ENCODE assay signal across 24 mouse cellular contexts in genomic region chr17:14387261-14387660, GRCm38 (mm10).
DNase-seq lines count a peak whose midpoint lies in the region; ATAC-seq and TF ChIP-seq lines count a peak whose summit lies in the region.
"Had no signal": no experiment of that assay in that cellular context is flagged by ENCODE, and none has a peak within 500 bp of the region (broad histone marks: within the 10 kb centered on the region; RNA-seq: fewer than 3 reads in every experiment).

No protein-coding gene starts in this region.

- no peak overlapping the region for H3K4me3 ChIP-seq in embryonic facial prominence, embryonic 14.5 days (ENCODE audit: low read depth, low read length)
- no peak overlapping the region for H3K4me3 ChIP-seq in embryonic facial prominence, embryonic 10.5 days
- no peak overlapping the region for H3K4me3 ChIP-seq in midbrain, embryonic 16.5 days (ENCODE audit: low read depth, low read length)
- H3K4me3 ChIP-seq in midbrain, postnatal 0 days (ENCODE audit: low read depth, low read length), result no peak overlapping the region
- H3K4me3 ChIP-seq in limb, embryonic 15.5 days, result no peak overlapping the region
- H3K4me3 ChIP-seq in forebrain, embryonic 10.5 days, result no peak overlapping the region
- H3K4me3 ChIP-seq: embryonic facial prominence, embryonic 15.5 days; erythroblast, embryonic 14.5 days; forebrain, embryonic 12.5 days; heart, adult 2 months; heart, embryonic 15.5 days had no signal

- no peak for TF ChIP-seq CTCF in midbrain, postnatal 0 days (IDR thresholded peaks at IDR 0.05)

- no peak overlapping the region for H3K9ac ChIP-seq in embryonic facial prominence, embryonic 14.5 days (ENCODE audit: low read depth, low read length)
- no peak overlapping the region for H3K9ac ChIP-seq in midbrain, embryonic 16.5 days (ENCODE audit: low read depth, low read length)
- H3K9ac ChIP-seq in midbrain, postnatal 0 days (replicated peaks; ENCODE audit: low read length, poor library complexity, severe bottlenecking), result no peak overlapping the region
- no peak overlapping the region for H3K9ac ChIP-seq in limb, embryonic 15.5 days
- H3K9ac ChIP-seq: embryonic facial prominence, embryonic 15.5 days; forebrain, embryonic 12.5 days; forebrain, postnatal 0 days; heart, embryonic 15.5 days; hindbrain, embryonic 14.5 days had no signal

- H3K9me3 ChIP-seq in embryonic facial prominence, embryonic 14.5 days (ENCODE audit: control insufficient read depth, low read length), result no peaks in the 10 kb centered on the region
- no peaks in the 10 kb centered on the region for H3K9me3 ChIP-seq in embryonic facial prominence, embryonic 10.5 days
- H3K9me3 ChIP-seq in midbrain, embryonic 16.5 days (replicated peaks; ENCODE audit: control insufficient read depth, low read length, poor library complexity, severe bottlenecking), result no peaks in the 10 kb centered on the region
- no peaks in the 10 kb centered on the region for H3K9me3 ChIP-seq in midbrain, postnatal 0 days (ENCODE audit: low read length)
- H3K9me3 ChIP-seq in limb, embryonic 15.5 days, result no peaks in the 10 kb centered on the region
- no peaks in the 10 kb centered on the region for H3K9me3 ChIP-seq in forebrain, embryonic 10.5 days
- H3K9me3 ChIP-seq: embryonic facial prominence, embryonic 15.5 days; forebrain, embryonic 12.5 days; heart, embryonic 15.5 days had no signal

- ATAC-seq in embryonic facial prominence, embryonic 14.5 days (ENCODE audit: low read depth), result 0 out of 2 replicates have a peak, but pooled peaks have one; percentile 18
- ATAC-seq in midbrain, embryonic 16.5 days, result peak; percentile 61; the same call in 1 of the 2 replicates
- ATAC-seq in midbrain, postnatal 0 days (ENCODE audit: low FRiP score), result no peak
- 0 out of 2 replicates have a peak, but pooled peaks have one; percentile 9 for ATAC-seq in limb, embryonic 15.5 days (ENCODE audit: insufficient number of reproducible peaks, low FRiP score, low TSS enrichment, low read depth)
- ATAC-seq: CD4-positive, CD25-positive, alpha-beta regulatory T cell, adult 4 months; forebrain, postnatal 0 days had no signal

- peak; percentile 53 for DNase-seq in embryonic facial prominence, embryonic 14.5 days (ENCODE audit: low spot score)
- no peak for DNase-seq in embryonic facial prominence, embryonic 10.5 days (ENCODE audit: low spot score)
- DNase-seq in midbrain, postnatal 0 days (ENCODE audit: low spot score), result no peak
- no peak for DNase-seq in spleen, adult 12 weeks (ENCODE audit: low spot score)
- no peak for DNase-seq in forebrain, embryonic 10.5 days (ENCODE audit: extremely low spot score, low spot score)
- DNase-seq: adrenal gland, postnatal 10 days; B cell, adult 2 months; cerebellum, adult 11-12 months; cerebellum, adult 9-10 months; cerebellum, postnatal 36 days; forebrain, postnatal 0 days; gastrocnemius, postnatal 14 days; heart, adult 2 months; heart, postnatal 14 days had no signal

- no peaks in the 10 kb centered on the region for H3K4me1 ChIP-seq in embryonic facial prominence, embryonic 14.5 days (ENCODE audit: control insufficient read depth, insufficient read depth, low read length)
- peaks cover 7% of the 10 kb centered on the region for H3K4me1 ChIP-seq in embryonic facial prominence, embryonic 10.5 days
- H3K4me1 ChIP-seq in midbrain, embryonic 16.5 days (ENCODE audit: control insufficient read depth, insufficient read depth, low read length), result no peaks in the 10 kb centered on the region
- H3K4me1 ChIP-seq in midbrain, postnatal 0 days (ENCODE audit: insufficient read depth, low read length), result no peaks in the 10 kb centered on the region
- peaks cover 26% of the 10 kb centered on the region for H3K4me1 ChIP-seq in limb, embryonic 15.5 days
- no peaks in the 10 kb centered on the region for H3K4me1 ChIP-seq in forebrain, embryonic 10.5 days
- H3K4me1 ChIP-seq: embryonic facial prominence, embryonic 15.5 days; forebrain, embryonic 12.5 days had no signal

- no peak overlapping the region for H3K4me2 ChIP-seq in embryonic facial prominence, embryonic 14.5 days (ENCODE audit: low read depth, low read length)
- no peak overlapping the region for H3K4me2 ChIP-seq in midbrain, embryonic 16.5 days (ENCODE audit: low read length)
- no peak overlapping the region for H3K4me2 ChIP-seq in midbrain, postnatal 0 days (ENCODE audit: low read depth, low read length, poor library complexity, severe bottlenecking)
- H3K4me2 ChIP-seq in limb, embryonic 15.5 days, result no peak overlapping the region
- H3K4me2 ChIP-seq: embryonic facial prominence, embryonic 15.5 days; forebrain, embryonic 12.5 days; heart, embryonic 11.5 days; heart, embryonic 15.5 days; hindbrain, embryonic 14.5 days had no signal

- H3K27ac ChIP-seq in embryonic facial prominence, embryonic 14.5 days (replicated peaks; ENCODE audit: low read depth, low read length), result 0 out of 2 replicates have a peak overlapping the region, but pooled peaks have one; percentile 49
- no peak overlapping the region for H3K27ac ChIP-seq in embryonic facial prominence, embryonic 10.5 days (replicated peaks)
- H3K27ac ChIP-seq in midbrain, embryonic 16.5 days (ENCODE audit: low read length), result no peak overlapping the region
- H3K27ac ChIP-seq in midbrain, postnatal 0 days (ENCODE audit: low read depth, low read length), result no peak overlapping the region
- H3K27ac ChIP-seq in limb, embryonic 15.5 days, result peak overlapping the region; percentile 43; the same call in 1 of the 2 replicates
- H3K27ac ChIP-seq in forebrain, embryonic 10.5 days, result no peak overlapping the region
- H3K27ac ChIP-seq: embryonic facial prominence, embryonic 15.5 days; forebrain, embryonic 12.5 days; heart, adult 2 months; heart, embryonic 15.5 days; hindbrain, embryonic 14.5 days had no signal

- H3K36me3 ChIP-seq in embryonic facial prominence, embryonic 14.5 days (ENCODE audit: control insufficient read depth, insufficient read depth, low read length), result no peaks in the 10 kb centered on the region
- H3K36me3 ChIP-seq in embryonic facial prominence, embryonic 10.5 days (replicated peaks), result no peaks in the 10 kb centered on the region
- H3K36me3 ChIP-seq in midbrain, embryonic 16.5 days (ENCODE audit: control insufficient read depth, insufficient read depth, low read length), result no peaks in the 10 kb centered on the region
- H3K36me3 ChIP-seq in midbrain, postnatal 0 days (ENCODE audit: insufficient read depth, low read length), result no peaks in the 10 kb centered on the region
- H3K36me3 ChIP-seq in limb, embryonic 15.5 days, result no peaks in the 10 kb centered on the region
- no peaks in the 10 kb centered on the region for H3K36me3 ChIP-seq in forebrain, embryonic 10.5 days (replicated peaks)
- H3K36me3 ChIP-seq: embryonic facial prominence, embryonic 15.5 days; forebrain, embryonic 12.5 days; G1E; heart, embryonic 15.5 days had no signal

- WGBS in embryonic facial prominence, embryonic 14.5 days, result 51% methylated on average over 6 of the region's 6 CpGs
- WGBS in embryonic facial prominence, embryonic 10.5 days, result 70% methylated on average over 6 of the region's 6 CpGs
- 42% methylated on average over 6 of the region's 6 CpGs for WGBS in midbrain, embryonic 16.5 days
- 40% methylated on average over 6 of the region's 6 CpGs for WGBS in midbrain, postnatal 0 days
- 21% methylated on average over 6 of the region's 6 CpGs for WGBS in limb, embryonic 15.5 days
- 74% methylated on average over 6 of the region's 6 CpGs for WGBS in forebrain, embryonic 10.5 days

- no peaks in the 10 kb centered on the region for H3K27me3 ChIP-seq in embryonic facial prominence, embryonic 14.5 days (replicated peaks; ENCODE audit: control insufficient read depth, insufficient read depth, low read length)
- H3K27me3 ChIP-seq in embryonic facial prominence, embryonic 10.5 days (replicated peaks; ENCODE audit: low read depth, poor library complexity, severe bottlenecking), result peaks cover 4% of the 10 kb centered on the region; the same call in 1 of the 2 replicates
- no peaks in the 10 kb centered on the region for H3K27me3 ChIP-seq in midbrain, embryonic 16.5 days (ENCODE audit: control insufficient read depth, insufficient read depth, low read depth, low read length)
- H3K27me3 ChIP-seq in midbrain, postnatal 0 days (ENCODE audit: insufficient read depth, low read length), result no peaks in the 10 kb centered on the region
- no peaks in the 10 kb centered on the region for H3K27me3 ChIP-seq in limb, embryonic 15.5 days
- no peaks in the 10 kb centered on the region for H3K27me3 ChIP-seq in forebrain, embryonic 10.5 days (ENCODE audit: poor library complexity, severe bottlenecking)
- H3K27me3 ChIP-seq: embryonic facial prominence, embryonic 15.5 days; forebrain, embryonic 12.5 days had no signal

Comparison
In these comparisons a context has a peak if more than half of its experiments do, and no peak if none do; other contexts are left out.
1. H3K27ac ChIP-seq: peak in embryonic facial prominence, embryonic 14.5 days (single experiment) and limb, embryonic 15.5 days (single experiment); none in embryonic facial prominence, embryonic 10.5 days (single experiment), midbrain, embryonic 16.5 days (single experiment), midbrain, postnatal 0 days (single experiment) and forebrain, embryonic 10.5 days (single experiment).